27 mouse cellular contexts compared by ENCODE assay signal in genomic region chr11:25365433-25365832, GRCm38 (mm10).
A peak's percentile ranks its signal among the peaks of the same experiment; 100 is the strongest.
DNase-seq lines count a peak whose midpoint lies in the region; ATAC-seq and TF ChIP-seq lines count a peak whose summit lies in the region.
"Had no signal": no experiment of that assay in that cellular context is flagged by ENCODE, and none has a peak within 500 bp of the region (broad histone marks: within the 10 kb centered on the region; RNA-seq: fewer than 3 reads in every experiment).

No protein-coding gene starts in this region.

- 57% methylated on average over 6 of the region's 6 CpGs for WGBS in forebrain, embryonic 14.5 days
- 42% methylated on average over 6 of the region's 6 CpGs for whole genome bisulfite sequencing in forebrain, postnatal 0 days
- WGBS in heart, embryonic 14.5 days: 30% methylated on average over 6 of the region's 6 CpGs
- WGBS in lung, embryonic 14.5 days: 36% methylated on average over 6 of the region's 6 CpGs
- WGBS in intestine, postnatal 0 days: 73% methylated on average over 6 of the region's 6 CpGs

- no peaks in the 10 kb centered on the region for H3K27me3 ChIP-seq in forebrain, embryonic 14.5 days (replicated peaks; ENCODE audit: control insufficient read depth, insufficient read depth, low read length)
- H3K27me3 ChIP-seq in forebrain, postnatal 0 days (ENCODE audit: insufficient read depth, low read length): no peaks in the 10 kb centered on the region
- no peaks in the 10 kb centered on the region for H3K27me3 ChIP-seq in heart, embryonic 14.5 days (ENCODE audit: control insufficient read depth, insufficient read depth, low read length)
- H3K27me3 ChIP-seq in lung, embryonic 14.5 days (ENCODE audit: insufficient read depth, low read length): no peaks in the 10 kb centered on the region
- H3K27me3 ChIP-seq in intestine, postnatal 0 days (replicated peaks; ENCODE audit: control insufficient read depth, insufficient read depth, low read length): no peaks in the 10 kb centered on the region
- H3K27me3 ChIP-seq: hindbrain, embryonic 13.5 days; limb, embryonic 15.5 days; liver, embryonic 13.5 days; neural tube, embryonic 15.5 days had no signal

- TF ChIP-seq CTCF in forebrain, postnatal 0 days (IDR thresholded peaks at IDR 0.05; ENCODE audit: low read depth): no peak
- TF ChIP-seq CTCF in lung, embryonic 14.5 days (IDR thresholded peaks at IDR 0.05; ENCODE audit: low read depth): no peak
- no peak for TF ChIP-seq CTCF in intestine, postnatal 0 days (IDR thresholded peaks at IDR 0.05; ENCODE audit: low read depth)

- intact Hi-C loops in heart, postnatal 14 days (cut with DNase I): no loop called here

- no peak overlapping the region for H3K4me3 ChIP-seq in forebrain, embryonic 14.5 days (ENCODE audit: low read depth, low read length)
- no peak overlapping the region for H3K4me3 ChIP-seq in forebrain, postnatal 0 days (ENCODE audit: low read depth, low read length)
- no peak overlapping the region for H3K4me3 ChIP-seq in heart, embryonic 14.5 days (ENCODE audit: control insufficient read depth in 1 of 2, insufficient read depth in 1 of 2, low read depth in 1 of 2, low read length in 2 of 2)
- no peak overlapping the region for H3K4me3 ChIP-seq in lung, embryonic 14.5 days (ENCODE audit: low read depth, low read length)
- H3K4me3 ChIP-seq in intestine, postnatal 0 days (ENCODE audit: low read depth, low read length): no peak overlapping the region
- H3K4me3 ChIP-seq: erythroblast, embryonic 14.5 days; heart, adult 2 months; hindbrain, embryonic 13.5 days; limb, embryonic 10.5 days; limb, embryonic 15.5 days; liver, embryonic 13.5 days; neural tube, embryonic 15.5 days had no signal

- ATAC-seq in forebrain, embryonic 14.5 days: 0 out of 2 replicates have a peak, but pooled peaks have one; percentile 12
- ATAC-seq in forebrain, postnatal 0 days: no peak
- no peak for ATAC-seq in heart, embryonic 14.5 days (ENCODE audit: insufficient number of reproducible peaks, insufficient read depth, low FRiP score, low read depth)
- peak; percentile 52; the same call in 1 of the 2 replicates for ATAC-seq in lung, embryonic 14.5 days (ENCODE audit: insufficient read depth)
- ATAC-seq in intestine, postnatal 0 days: no peak
- ATAC-seq: intestine, embryonic 16.5 days; Patski had no signal

- H3K36me3 ChIP-seq in forebrain, embryonic 14.5 days (ENCODE audit: control insufficient read depth, insufficient read depth, low read length): no peaks in the 10 kb centered on the region
- no peaks in the 10 kb centered on the region for H3K36me3 ChIP-seq in forebrain, postnatal 0 days (ENCODE audit: insufficient read depth)
- H3K36me3 ChIP-seq in heart, embryonic 14.5 days (ENCODE audit: control insufficient read depth, insufficient read depth, low read length): no peaks in the 10 kb centered on the region
- no peaks in the 10 kb centered on the region for H3K36me3 ChIP-seq in lung, embryonic 14.5 days (ENCODE audit: insufficient read depth)
- H3K36me3 ChIP-seq in intestine, postnatal 0 days (ENCODE audit: control insufficient read depth, insufficient read depth): no peaks in the 10 kb centered on the region
- H3K36me3 ChIP-seq: G1E; hindbrain, embryonic 13.5 days; limb, embryonic 10.5 days; limb, embryonic 15.5 days; liver, embryonic 13.5 days; neural tube, embryonic 15.5 days had no signal

- H3K9ac ChIP-seq in forebrain, embryonic 14.5 days (ENCODE audit: low read length): no peak overlapping the region
- no peak overlapping the region for H3K9ac ChIP-seq in forebrain, postnatal 0 days
- H3K9ac ChIP-seq in heart, embryonic 14.5 days (ENCODE audit: low read length): no peak overlapping the region
- no peak overlapping the region for H3K9ac ChIP-seq in lung, embryonic 14.5 days
- H3K9ac ChIP-seq in intestine, postnatal 0 days (ENCODE audit: low read depth, low read length): no peak overlapping the region
- H3K9ac ChIP-seq: hindbrain, embryonic 13.5 days; limb, embryonic 15.5 days; liver, embryonic 13.5 days; neural tube, embryonic 15.5 days had no signal

- no peak overlapping the region for H3K4me2 ChIP-seq in forebrain, embryonic 14.5 days (ENCODE audit: low read length)
- H3K4me2 ChIP-seq in forebrain, postnatal 0 days (ENCODE audit: low read depth): no peak overlapping the region
- peak overlapping the region; percentile 24; the same call in 1 of the 2 replicates for H3K4me2 ChIP-seq in heart, embryonic 14.5 days (ENCODE audit: low read length)
- no peak overlapping the region for H3K4me2 ChIP-seq in lung, embryonic 14.5 days
- H3K4me2 ChIP-seq in intestine, postnatal 0 days (replicated peaks; ENCODE audit: low read depth): no peak overlapping the region
- H3K4me2 ChIP-seq: hindbrain, embryonic 13.5 days; limb, embryonic 15.5 days; liver, embryonic 13.5 days; neural tube, embryonic 15.5 days had no signal

- H3K4me1 ChIP-seq in forebrain, embryonic 14.5 days (ENCODE audit: control insufficient read depth, insufficient read depth, low read length): peaks cover 12% of the 10 kb centered on the region
- 0 out of 2 replicates have a peak, but pooled peaks cover 6% of the 10 kb centered on the region for H3K4me1 ChIP-seq in forebrain, postnatal 0 days (ENCODE audit: insufficient read depth)
- peaks cover 2 to 8% of the 10 kb centered on the region in 2 experiments; a peak in 2 of 4 replicates for H3K4me1 ChIP-seq in heart, embryonic 14.5 days (ENCODE audit: control insufficient read depth in 2 of 2, insufficient read depth in 2 of 2, low read length in 2 of 2)
- no peaks in the 10 kb centered on the region for H3K4me1 ChIP-seq in lung, embryonic 14.5 days (ENCODE audit: insufficient read depth)
- no peaks in the 10 kb centered on the region for H3K4me1 ChIP-seq in intestine, postnatal 0 days (replicated peaks; ENCODE audit: control insufficient read depth, insufficient read depth, low read length)
- H3K4me1 ChIP-seq: limb, embryonic 10.5 days; limb, embryonic 15.5 days; liver, embryonic 13.5 days; neural tube, embryonic 15.5 days had no signal

- H3K27ac ChIP-seq in forebrain, embryonic 14.5 days (ENCODE audit: low read depth, low read length): no peak overlapping the region
- no peak overlapping the region for H3K27ac ChIP-seq in forebrain, postnatal 0 days (ENCODE audit: low read depth, low read length)
- no peak overlapping the region for H3K27ac ChIP-seq in heart, embryonic 14.5 days (replicated peaks in 1 of 2; ENCODE audit: control insufficient read depth in 1 of 2, insufficient read depth in 1 of 2, low read depth in 2 of 2, low read length in 2 of 2)
- no peak overlapping the region for H3K27ac ChIP-seq in lung, embryonic 14.5 days (ENCODE audit: low read depth)
- H3K27ac ChIP-seq in intestine, postnatal 0 days (ENCODE audit: low read depth, low read length): no peak overlapping the region
- H3K27ac ChIP-seq: heart, adult 2 months; hindbrain, embryonic 13.5 days; limb, embryonic 10.5 days; limb, embryonic 15.5 days; liver, embryonic 13.5 days; neural tube, embryonic 15.5 days had no signal

- H3K9me3 ChIP-seq in forebrain, embryonic 14.5 days (replicated peaks; ENCODE audit: control insufficient read depth, low read length): no peaks in the 10 kb centered on the region
- H3K9me3 ChIP-seq in forebrain, postnatal 0 days (ENCODE audit: low read length): no peaks in the 10 kb centered on the region
- no peaks in the 10 kb centered on the region for H3K9me3 ChIP-seq in heart, embryonic 14.5 days (ENCODE audit: control insufficient read depth, low read length)
- no peaks in the 10 kb centered on the region for H3K9me3 ChIP-seq in lung, embryonic 14.5 days (ENCODE audit: low read depth, low read length)
- H3K9me3 ChIP-seq in intestine, postnatal 0 days (ENCODE audit: control insufficient read depth): no peaks in the 10 kb centered on the region
- H3K9me3 ChIP-seq: G1E; hindbrain, embryonic 13.5 days; limb, embryonic 10.5 days; limb, embryonic 15.5 days; liver, embryonic 13.5 days; neural tube, embryonic 15.5 days had no signal

- no peak for DNase-seq in forebrain, embryonic 14.5 days (ENCODE audit: low spot score)
- DNase-seq in forebrain, postnatal 0 days: no peak
- DNase-seq in heart, postnatal 14 days: no peak
- no peak for DNase-seq in lung, embryonic 14.5 days
- no peak for DNase-seq in lung, postnatal 4 days
- DNase-seq in Muller cell, postnatal 12 days (ENCODE audit: inconsistent ontology term): peak; percentile 35
- DNase-seq: adrenal gland, postnatal 14 days; cerebellum, adult 18-20 months; cerebellum, postnatal 10 days; heart, adult 2 months; kidney, postnatal 14 days; liver, embryonic 13.5 days; lung, adult 18-20 months; lung, postnatal 10 days; right cerebral cortex, adult 18-20 months; thymus, adult 2 months; thymus, postnatal 36 days had no signal

Comparison
In these comparisons a context has a peak if more than half of its experiments do, and no peak if none do; other contexts are left out.
1. ATAC-seq: peak in forebrain, embryonic 14.5 days (single experiment) and lung, embryonic 14.5 days (single experiment); none in forebrain, postnatal 0 days (single experiment), heart, embryonic 14.5 days (single experiment) and intestine, postnatal 0 days (single experiment).